Mouse (Mus musculus) lung, postnatal 0 days (tissue): ENCODE data around the gene Enox1.

Source experiments
- CTCF ChIP-seq: IDR thresholded peaks from 2 replicates; pipeline ENCODE4 v1.5.1; 2016; ENCODE audit warnings: antibody characterized with exemption, mild to moderate bottlenecking
- EP300 ChIP-seq: IDR thresholded peaks from 2 replicates; pipeline ENCODE4 v1.6.1; 2016; ENCODE audit warnings: antibody characterized with exemption, mild to moderate bottlenecking, control low read depth

GRCm38 (mm10) chr14:77618131-77618805 lies 461.7 kb downstream of the Enox1 start:
- TF ChIP-seq CTCF (no peak), EP300 (no peak)
